8 mouse cellular contexts compared by ENCODE assay signal in the genomic region with DNA sequence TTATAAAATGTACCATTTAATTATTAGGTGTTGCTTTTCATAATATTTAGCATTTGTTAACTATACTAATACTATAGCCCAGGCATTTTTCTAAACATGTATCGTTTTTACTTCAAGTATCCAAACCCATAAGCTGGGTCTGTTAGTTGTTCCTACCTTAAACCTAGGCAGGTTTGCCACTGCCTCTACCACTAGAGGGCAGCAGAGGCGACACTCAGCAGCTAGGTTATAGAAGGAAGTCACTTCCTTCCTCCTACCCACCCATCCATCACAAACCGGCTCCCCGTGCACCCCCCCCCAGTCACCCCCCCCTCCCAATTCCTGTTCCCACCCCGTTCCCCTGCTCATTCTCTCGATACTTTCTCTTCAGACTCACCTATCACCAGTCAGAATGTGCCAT.
DNase-seq lines count a peak whose midpoint lies in the region; ATAC-seq and TF ChIP-seq lines count a peak whose summit lies in the region.
"Had no signal": no experiment of that assay in that cellular context is flagged by ENCODE, and none has a peak within 500 bp of the region (broad histone marks: within the 10 kb centered on the region; RNA-seq: fewer than 3 reads in every experiment).

No protein-coding gene starts in this region.

- H3K27me3 ChIP-seq in midbrain, embryonic 11.5 days (ENCODE audit: control insufficient read depth, insufficient read depth, low read length), result no peaks in the 10 kb centered on the region
- H3K27me3 ChIP-seq in midbrain, embryonic 15.5 days (replicated peaks), result no peaks in the 10 kb centered on the region
- no peaks in the 10 kb centered on the region for H3K27me3 ChIP-seq in spleen, adult 2 months (ENCODE audit: control insufficient read depth, insufficient read depth, low read length)

- no peak for TF ChIP-seq POLR2A in spleen, adult 2 months (IDR thresholded peaks at IDR 0.05; ENCODE audit: low read depth, low read length)

- TF ChIP-seq CTCF in spleen, adult 2 months (IDR thresholded peaks at IDR 0.05; ENCODE audit: extremely low read depth, insufficient read depth, insufficient read length, insufficient replicate concordance), result peak; percentile 77; the same call in 1 of the 2 replicates

- no peak for ATAC-seq in midbrain, embryonic 11.5 days (ENCODE audit: low FRiP score)
- no peak for ATAC-seq in midbrain, embryonic 15.5 days (replicated peaks)

- WGBS in midbrain, embryonic 11.5 days, result 32% methylated on average over 6 of the region's 6 CpGs
- 19% methylated on average over 6 of the region's 6 CpGs for WGBS in midbrain, embryonic 15.5 days
- WGBS in spleen, adult 2 months, result 7% methylated on average over 6 of the region's 6 CpGs

- no peaks in the 10 kb centered on the region for H3K36me3 ChIP-seq in midbrain, embryonic 11.5 days (ENCODE audit: control insufficient read depth, insufficient read depth, low read length)
- no peaks in the 10 kb centered on the region for H3K36me3 ChIP-seq in midbrain, embryonic 15.5 days (replicated peaks)
- no peaks in the 10 kb centered on the region for H3K36me3 ChIP-seq in spleen, adult 2 months (ENCODE audit: control insufficient read depth, insufficient read depth, low read length)
- H3K36me3 ChIP-seq: neural tube, embryonic 13.5 days had no signal

- no peak overlapping the region for H3K4me3 ChIP-seq in midbrain, embryonic 11.5 days (ENCODE audit: low read depth, low read length)
- no peak overlapping the region for H3K4me3 ChIP-seq in midbrain, embryonic 15.5 days
- no peak overlapping the region for H3K4me3 ChIP-seq in spleen, adult 2 months (ENCODE audit: extremely low read depth, insufficient read depth, insufficient read length)
- H3K4me3 ChIP-seq: neural tube, embryonic 13.5 days had no signal

- no peak overlapping the region for H3K4me2 ChIP-seq in midbrain, embryonic 11.5 days
- no peak overlapping the region for H3K4me2 ChIP-seq in midbrain, embryonic 15.5 days
- H3K4me2 ChIP-seq: neural tube, embryonic 13.5 days had no signal

- peak; percentile 92 for DNase-seq in midbrain, embryonic 11.5 days (ENCODE audit: low spot score, missing footprints)
- peak; percentile 43 for DNase-seq in adrenal gland, adult 2 months
- DNase-seq in embryo, embryonic 9.5 days (ENCODE audit: extremely low spot score), result peak; percentile 32
- peak; percentile 71 to 85 for DNase-seq in kidney, postnatal 25 days
- peak; percentile 64 for DNase-seq in lung, postnatal 25 days (ENCODE audit: low spot score)
- peak; percentile 34 to 76 for DNase-seq in spleen, adult 2 months (ENCODE audit: low read depth in 1 of 2, low spot score in 2 of 2)

- no peak overlapping the region for H3K9ac ChIP-seq in midbrain, embryonic 11.5 days (ENCODE audit: low read length)
- no peak overlapping the region for H3K9ac ChIP-seq in midbrain, embryonic 15.5 days
- H3K9ac ChIP-seq: neural tube, embryonic 13.5 days had no signal

- no peak overlapping the region for H3K27ac ChIP-seq in midbrain, embryonic 11.5 days (ENCODE audit: low read depth, low read length)
- H3K27ac ChIP-seq in midbrain, embryonic 15.5 days, result no peak overlapping the region
- no peak overlapping the region for H3K27ac ChIP-seq in spleen, adult 2 months (ENCODE audit: insufficient read depth, low read length)
- H3K27ac ChIP-seq: neural tube, embryonic 13.5 days had no signal

- H3K4me1 ChIP-seq in midbrain, embryonic 11.5 days (ENCODE audit: control insufficient read depth, insufficient read depth, low read length), result no peaks in the 10 kb centered on the region
- H3K4me1 ChIP-seq in midbrain, embryonic 15.5 days, result peaks cover 19% of the 10 kb centered on the region
- no peaks in the 10 kb centered on the region; the same call in 1 of the 2 replicates for H3K4me1 ChIP-seq in spleen, adult 2 months (ENCODE audit: control insufficient read depth, insufficient read depth, insufficient read length)

- no peaks in the 10 kb centered on the region; the same call in 1 of the 2 replicates for H3K9me3 ChIP-seq in midbrain, embryonic 11.5 days (ENCODE audit: control insufficient read depth, low read length)
- H3K9me3 ChIP-seq in midbrain, embryonic 15.5 days, result no peaks in the 10 kb centered on the region
- H3K9me3 ChIP-seq: neural tube, embryonic 13.5 days had no signal

Comparison
In these comparisons a context has a peak if more than half of its experiments do, and no peak if none do; other contexts are left out.
1. DNase-seq: peak in every context shown above with its lines; median percentile 92 in midbrain, embryonic 11.5 days; 78 in kidney, postnatal 25 days; 64 in lung, postnatal 25 days; 55 in spleen, adult 2 months; 43 in adrenal gland, adult 2 months; 32 in embryo, embryonic 9.5 days.